Mouse (Mus musculus) lung, adult 2 months (tissue): ENCODE results near the gene Arhgap8. TPM values are rescaled to one million over a fixed set of nuclear protein-coding genes. Genes with fewer than 3 reads are reported as not detected.

Experiments
- DNase-seq: peaks from one replicate; pipeline ENCODE4 v3.0.0; 2022
- H3K4me1 ChIP-seq: fragments of 200-500 bp; 2 replicates; pipeline ENCODE4 v1.6.1; 2011; ENCODE audit warnings: low read length; ENCODE audit not compliant: control insufficient read depth, insufficient read depth
- H3K4me3 ChIP-seq: fragments of 200-500 bp; replicated peaks from 2 replicates; pipeline ENCODE3; 2011; ENCODE audit warnings: low read depth, mild to moderate bottlenecking, control low read depth, low read length; ENCODE audit errors: extremely low read depth
- CTCF ChIP-seq: fragments of 200-500 bp; IDR thresholded peaks from 2 replicates; pipeline ENCODE4 v1.5.1; 2011; ENCODE audit warnings: mild to moderate bottlenecking, low read length, control low read depth; ENCODE audit not compliant: insufficient read depth
- POLR2A ChIP-seq: fragments of 200-500 bp; IDR thresholded peaks from 2 replicates; pipeline ENCODE4 v1.6.1; 2011; ENCODE audit warnings: low read depth, mild to moderate bottlenecking, control low read depth, low read length, borderline replicate concordance; ENCODE audit errors: extremely low read depth
- WGBS: fragments of 180-500 bp; shearing (Covaris S2); methylation state at CpG from one replicate; pipeline ENCODE4 v1.1.7; 2018; 5-methylcytosine and 5-hydroxymethylcytosine counted together
- polyA plus RNA-seq: library from polyadenylated mRNA; depleted of rRNA; stranded (reverse); fragments of >200 nt; gene quantifications from 2 replicates; pipeline ENCODE4 v1.2.3, GENCODE M21; 2012

Gene Arhgap8
- polyA plus RNA-seq, 1 experiment, result 22.1 TPM

DNA sequence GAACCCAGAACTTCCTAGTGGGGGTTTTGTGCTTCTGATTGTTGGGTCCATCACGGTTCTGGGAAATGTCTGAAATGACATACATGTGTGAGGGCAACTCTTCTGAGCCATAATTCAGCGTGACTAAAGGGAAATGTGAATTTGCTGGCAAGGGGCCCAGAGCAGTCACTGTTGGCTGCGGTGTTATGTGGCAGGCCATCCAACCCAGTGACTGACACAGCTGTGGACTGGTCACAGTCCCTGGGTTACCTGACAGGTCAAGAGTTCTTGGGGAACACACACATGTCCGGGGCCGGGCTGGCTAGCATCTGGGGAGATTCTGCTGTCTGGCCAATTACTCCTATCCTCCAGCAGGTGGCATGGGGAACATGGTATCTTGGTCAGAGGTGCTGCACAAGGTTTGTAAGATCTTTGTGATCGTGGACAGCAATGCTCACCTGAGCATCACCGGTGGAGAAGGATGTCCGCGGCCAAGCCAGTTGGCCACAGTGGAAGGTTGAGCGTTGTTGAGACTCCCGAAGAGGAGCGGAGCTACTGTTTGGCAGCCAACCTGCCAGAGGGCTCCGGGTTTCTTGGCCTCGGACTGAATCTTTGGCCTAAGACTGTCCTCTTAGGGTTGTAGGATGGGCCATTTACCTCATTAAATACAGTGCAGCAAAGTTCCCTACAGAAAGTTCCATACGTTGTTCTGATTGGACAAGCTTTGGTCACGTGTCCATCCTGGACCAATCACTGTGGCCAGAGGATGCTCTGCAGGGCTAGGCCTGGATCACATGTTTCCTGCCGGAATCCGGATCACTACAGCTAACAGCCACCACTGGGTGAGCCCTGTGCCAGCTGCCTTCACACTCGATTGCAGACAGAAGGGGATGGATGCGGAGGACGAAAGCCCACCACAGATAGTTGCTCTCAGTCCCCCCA is 52.6 kb downstream of the Arhgap8 start:
- DNase-seq, result no peak
- WGBS, result 73% methylated on average over 21 of the region's 21 CpGs
- Histone ChIP-seq H3K4me3 (no peak overlapping the region), H3K4me1 (no peaks in the 10 kb centered on the region)
- TF ChIP-seq CTCF, result peak; percentile 28
- no peak for TF ChIP-seq POLR2A

DNA sequence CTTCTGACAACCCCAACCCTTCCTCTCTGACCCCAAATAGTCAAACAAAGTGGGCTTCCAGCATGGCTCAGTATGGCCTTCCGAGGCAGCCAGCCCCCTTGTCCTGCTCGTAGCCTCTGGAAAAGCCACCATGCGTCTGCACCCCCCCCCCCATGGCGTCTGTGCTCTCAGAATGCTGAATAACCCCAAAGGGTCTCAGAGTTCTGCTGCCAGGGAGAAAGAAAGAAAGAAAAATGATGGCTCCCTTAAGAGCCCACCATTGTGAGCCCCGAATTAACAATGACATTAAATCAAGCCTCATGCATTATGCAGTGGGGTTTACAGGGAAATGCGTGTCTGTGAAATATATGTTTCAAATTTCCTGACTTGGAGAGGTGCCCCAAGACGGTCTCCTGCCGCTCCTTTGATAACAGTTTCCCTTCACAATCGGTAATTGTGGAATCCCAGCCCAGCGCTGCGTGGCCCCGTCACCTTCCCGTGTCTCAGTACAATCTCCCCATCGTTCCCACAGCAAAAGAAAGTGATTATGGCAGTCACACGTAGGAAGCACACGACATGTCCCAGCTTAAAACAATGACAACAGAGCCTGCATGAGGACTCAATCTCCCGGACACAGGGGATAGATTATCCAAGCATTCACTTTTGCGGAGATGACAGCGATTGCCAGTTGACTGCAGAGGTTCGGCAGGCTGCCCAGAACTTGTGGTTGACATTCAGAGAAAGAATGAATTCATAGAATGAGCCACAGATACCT is 55.7 kb downstream of the Arhgap8 start:
- 41% methylated on average over 20 of the region's 20 CpGs for WGBS
- no peak for DNase-seq
- H3K4me3 ChIP-seq, result no peak overlapping the region
- H3K4me1 ChIP-seq, result no peaks in the 10 kb centered on the region
- TF ChIP-seq CTCF (no peak), POLR2A (no peak)

DNA sequence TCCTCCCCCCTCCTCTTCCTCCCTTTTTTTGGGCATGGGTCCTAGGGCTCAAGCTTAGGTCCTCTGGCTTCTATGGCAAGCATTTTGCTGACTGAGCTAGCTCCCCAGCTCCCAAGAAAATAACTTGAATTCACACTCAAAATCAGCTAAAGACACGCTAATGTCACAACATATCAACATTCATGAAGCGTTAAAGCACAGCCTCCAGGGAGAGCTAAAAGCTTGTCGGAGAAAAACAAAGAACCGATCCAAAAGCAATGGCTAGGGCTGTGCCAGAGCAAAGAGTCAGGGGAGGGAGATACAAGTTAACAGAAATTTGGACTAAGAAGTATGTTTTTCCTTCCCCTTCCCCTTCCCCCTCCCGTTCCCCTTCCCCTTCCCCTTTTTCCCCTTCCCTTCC is 58.7 kb downstream of the Arhgap8 start:
- DNase-seq, result no peak
- Histone ChIP-seq H3K4me1 (no peaks in the 10 kb centered on the region), H3K4me3 (no peak overlapping the region)
- 46% methylated on average over 5 of the region's 5 CpGs for WGBS
- TF ChIP-seq CTCF, result no peak
- TF ChIP-seq POLR2A, result no peak

DNA sequence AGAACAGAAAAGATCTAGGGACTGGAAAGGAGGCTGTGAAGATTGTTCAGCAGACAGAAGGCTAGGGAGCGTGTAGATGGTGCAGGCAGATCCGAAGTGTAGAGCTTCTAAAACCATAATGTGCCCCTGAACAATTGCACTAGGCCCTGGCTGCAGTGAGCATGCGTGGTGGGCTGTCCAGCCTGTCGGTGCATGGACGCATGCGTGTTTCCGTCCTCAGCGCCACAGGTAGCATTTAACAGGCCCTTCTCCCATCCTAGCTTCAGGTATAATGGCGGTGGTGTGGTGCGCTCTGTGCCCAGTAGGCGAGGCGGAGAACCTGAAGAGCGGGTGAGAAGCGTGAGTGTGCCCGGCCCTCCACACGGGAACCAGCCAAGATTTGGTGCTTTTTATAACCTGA is 65.0 kb downstream of the Arhgap8 start:
- no peak for DNase-seq
- TF ChIP-seq POLR2A, result no peak
- no peak for TF ChIP-seq CTCF

DNA sequence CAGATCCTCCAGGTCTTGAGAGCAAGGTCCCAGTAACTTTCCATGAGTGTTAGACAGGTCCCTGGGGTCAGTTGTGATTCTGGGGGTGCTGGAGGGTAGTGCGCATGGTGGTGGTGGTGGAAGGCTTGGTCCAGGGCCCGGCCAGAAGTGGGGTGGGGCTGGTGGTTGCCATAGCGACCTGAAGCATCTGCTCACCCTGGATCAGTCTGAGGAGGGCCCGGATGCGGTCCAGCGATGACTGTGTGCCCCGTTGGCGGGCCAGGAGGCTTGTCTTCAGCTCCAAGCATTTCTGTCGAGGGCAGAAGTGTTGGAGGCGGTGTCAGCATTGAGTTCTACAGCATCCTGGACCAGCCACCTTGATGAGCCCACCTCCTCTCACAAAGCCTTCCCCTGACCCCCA is 67.3 kb downstream of the Arhgap8 start:
- 84% methylated on average over 10 of the region's 10 CpGs for WGBS
- TF ChIP-seq CTCF (no peak), POLR2A (no peak)
- Histone ChIP-seq H3K4me3 (no peak overlapping the region), H3K4me1 (no peaks in the 10 kb centered on the region)
- no peak for DNase-seq

More for the DNA sequence above, 65.0 kb downstream of the Arhgap8 start:
- Histone ChIP-seq H3K4me3 (no peak overlapping the region), H3K4me1 (no peaks in the 10 kb centered on the region)
- 94% methylated on average over 16 of the region's 16 CpGs for WGBS

DNA sequence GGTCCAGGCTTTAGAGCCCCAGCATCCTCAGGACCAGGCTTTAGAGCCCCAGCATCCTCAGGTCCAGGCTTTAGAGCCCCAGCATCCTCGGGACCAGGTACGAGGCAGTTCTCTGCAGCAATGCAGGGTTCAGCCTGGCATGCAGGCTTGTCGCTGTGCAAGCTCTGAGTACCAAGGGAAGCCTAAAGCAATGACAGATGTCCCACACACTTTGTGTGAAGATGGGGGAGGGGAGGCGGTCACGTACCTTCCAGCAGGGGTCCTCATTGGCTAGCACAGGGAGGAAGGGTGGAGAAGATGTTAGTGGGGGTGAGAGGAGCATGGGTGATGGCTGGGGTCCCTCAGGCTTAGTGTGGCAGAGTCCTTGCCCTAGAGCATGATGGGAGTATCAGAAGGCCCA is 73.8 kb downstream of the Arhgap8 start:
- DNase-seq, result no peak
- Histone ChIP-seq H3K4me3 (no peak overlapping the region), H3K4me1 (no peaks in the 10 kb centered on the region)
- TF ChIP-seq CTCF, result no peak
- TF ChIP-seq POLR2A, result no peak
- 76% methylated on average over 5 of the region's 5 CpGs for WGBS

DNA sequence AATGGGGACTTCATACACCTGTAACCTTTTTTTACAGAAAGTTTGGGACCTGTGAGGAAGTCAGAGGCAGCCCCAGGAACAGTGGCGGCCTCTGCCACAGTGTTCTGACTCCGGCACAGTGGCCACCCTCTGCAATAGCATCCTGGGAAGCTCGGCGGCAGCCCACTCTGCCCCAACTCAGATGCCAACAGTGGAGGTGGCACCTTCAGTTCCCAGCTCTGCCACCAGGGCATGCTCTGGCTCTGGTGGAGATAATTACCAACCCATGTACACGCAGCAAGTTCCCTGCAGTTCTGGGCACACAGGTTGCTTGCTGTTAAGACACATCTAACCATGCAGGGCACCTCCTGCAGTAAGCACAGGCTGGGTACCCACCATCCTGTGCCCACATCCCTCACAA is 80.3 kb downstream of the Arhgap8 start:
- no peak for DNase-seq
- Histone ChIP-seq H3K4me3 (no peak overlapping the region), H3K4me1 (no peaks in the 10 kb centered on the region)
- peak; percentile 49; the same call in 1 of the 2 replicates for TF ChIP-seq CTCF
- no peak for TF ChIP-seq POLR2A
- WGBS, result 74% methylated on average over 5 of the region's 5 CpGs

DNA sequence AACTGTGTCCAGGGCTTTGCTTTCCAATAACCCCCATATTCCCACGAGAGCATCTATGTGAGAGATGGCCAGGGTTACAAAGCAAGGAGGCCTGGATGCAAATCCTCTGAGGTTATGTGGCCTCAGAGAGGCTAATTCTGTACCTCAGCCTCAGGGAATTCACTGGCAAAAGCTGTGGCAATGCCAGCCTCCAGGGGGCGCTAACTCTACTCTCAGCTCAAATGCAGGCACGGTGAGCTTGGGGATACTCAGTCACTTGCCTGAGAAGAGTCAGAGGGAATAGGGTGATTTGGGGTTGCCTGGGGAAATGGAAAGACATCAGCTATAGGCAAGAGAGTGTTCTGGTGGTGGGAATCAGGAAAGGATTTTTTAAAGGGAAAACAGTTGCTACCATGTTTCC is 83.8 kb downstream of the Arhgap8 start:
- TF ChIP-seq CTCF (peak; percentile 86), POLR2A (no peak)
- H3K4me1 ChIP-seq, result no peaks in the 10 kb centered on the region
- 49% methylated on average over 3 of the region's 3 CpGs for WGBS
- peak; percentile 66 for DNase-seq
- no peak overlapping the region for H3K4me3 ChIP-seq

DNA sequence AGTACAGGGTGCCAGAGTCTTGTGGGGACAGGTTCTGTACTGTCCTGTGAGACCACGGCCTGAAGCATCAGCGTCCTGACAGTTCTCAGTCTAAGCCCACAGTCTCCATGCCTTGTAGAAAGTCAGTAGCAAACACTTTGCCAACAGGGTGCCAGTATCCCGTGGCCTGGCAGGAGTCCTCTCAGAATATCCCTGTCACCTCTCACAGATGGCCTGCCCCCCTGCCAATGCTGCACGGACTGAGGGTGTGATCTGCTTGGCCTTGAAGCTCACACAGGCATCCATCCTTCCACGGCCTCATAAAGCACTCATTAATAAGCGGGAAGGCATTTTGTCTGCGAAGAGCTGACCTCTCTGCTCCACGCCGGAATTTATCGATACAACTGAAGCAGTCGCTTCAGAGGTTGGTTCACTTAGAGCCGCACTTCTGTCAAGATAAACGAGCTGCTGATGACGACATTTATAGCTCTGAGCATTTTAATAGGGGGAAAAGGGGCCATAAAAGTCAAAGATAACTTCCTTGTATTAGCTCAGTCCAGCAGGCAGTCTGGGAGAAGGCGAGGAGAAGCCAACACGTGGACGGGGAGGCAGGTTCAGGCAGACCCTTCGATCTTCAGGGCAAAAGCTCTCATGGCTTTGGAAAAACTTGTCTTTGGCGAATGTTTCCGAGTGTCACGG is 89.6 kb downstream of the Arhgap8 start:
- WGBS, result 47% methylated on average over 21 of the region's 21 CpGs
- Histone ChIP-seq H3K4me3 (no peak overlapping the region), H3K4me1 (no peaks in the 10 kb centered on the region)
- DNase-seq, result no peak
- no peak for TF ChIP-seq CTCF
- no peak for TF ChIP-seq POLR2A
